ENCODE assay signal across 26 mouse cellular contexts in genomic region chr6:39372042-39372441, GRCm38 (mm10). TPM values are rescaled to one million over a fixed set of nuclear protein-coding genes. Genes with fewer than 3 reads are reported as not detected.
A peak's percentile ranks its signal among the peaks of the same experiment; 100 is the strongest.
DNase-seq lines count a peak whose midpoint lies in the region; ATAC-seq lines count a peak whose summit lies in the region.
"Had no signal": no experiment of that assay in that cellular context is flagged by ENCODE, and none has a peak within 500 bp of the region (broad histone marks: within the 10 kb centered on the region; RNA-seq: fewer than 3 reads in every experiment).

No protein-coding gene starts in this region.

- no peak overlapping the region for H3K4me2 ChIP-seq in heart, embryonic 13.5 days
- no peak overlapping the region for H3K4me2 ChIP-seq in midbrain, embryonic 11.5 days
- H3K4me2 ChIP-seq in midbrain, embryonic 13.5 days (replicated peaks), result no peak overlapping the region
- H3K4me2 ChIP-seq: forebrain, embryonic 12.5 days; forebrain, embryonic 15.5 days; hindbrain, embryonic 13.5 days; intestine, embryonic 15.5 days had no signal

- intact Hi-C loops in heart, postnatal 10 days (cut with DNase I), result no loop called here

- peaks cover 31% of the 10 kb centered on the region for H3K4me1 ChIP-seq in heart, embryonic 13.5 days
- H3K4me1 ChIP-seq in midbrain, embryonic 11.5 days (ENCODE audit: control insufficient read depth, insufficient read depth, low read length), result peaks cover 8% of the 10 kb centered on the region
- peaks cover 24% of the 10 kb centered on the region for H3K4me1 ChIP-seq in midbrain, embryonic 13.5 days (replicated peaks)
- H3K4me1 ChIP-seq in limb, embryonic 10.5 days, result peaks cover 27% of the 10 kb centered on the region

- ATAC-seq in heart, embryonic 13.5 days (ENCODE audit: extremely low read depth, insufficient number of reproducible peaks, low FRiP score, low TSS enrichment), result no peak
- ATAC-seq in midbrain, embryonic 11.5 days (ENCODE audit: low FRiP score), result no peak
- ATAC-seq in midbrain, embryonic 13.5 days, result no peak
- ATAC-seq: CD4-positive, CD25-positive, alpha-beta regulatory T cell, adult 4 months; forebrain, embryonic 15.5 days; hindbrain, embryonic 16.5 days; intestine, embryonic 15.5 days had no signal

- H3K4me3 ChIP-seq in heart, embryonic 13.5 days, result no peak overlapping the region
- no peak overlapping the region for H3K4me3 ChIP-seq in midbrain, embryonic 11.5 days (ENCODE audit: low read depth, low read length)
- H3K4me3 ChIP-seq in midbrain, embryonic 13.5 days (replicated peaks), result no peak overlapping the region
- no peak overlapping the region for H3K4me3 ChIP-seq in macrophage (ENCODE audit: inconsistent target)
- H3K4me3 ChIP-seq in limb, embryonic 10.5 days, result no peak overlapping the region
- H3K4me3 ChIP-seq: embryonic facial prominence, embryonic 10.5 days; embryonic facial prominence, embryonic 13.5 days; erythroblast, embryonic 14.5 days; forebrain, embryonic 12.5 days; forebrain, embryonic 15.5 days; heart, embryonic 15.5 days; hindbrain, embryonic 10.5 days; hindbrain, embryonic 13.5 days; intestine, embryonic 15.5 days had no signal

- H3K27me3 ChIP-seq in heart, embryonic 13.5 days (replicated peaks), result no peaks in the 10 kb centered on the region
- no peaks in the 10 kb centered on the region for H3K27me3 ChIP-seq in midbrain, embryonic 11.5 days (ENCODE audit: control insufficient read depth, insufficient read depth, low read length)
- H3K27me3 ChIP-seq in midbrain, embryonic 13.5 days, result no peaks in the 10 kb centered on the region
- H3K27me3 ChIP-seq in limb, embryonic 10.5 days (ENCODE audit: low read depth, poor library complexity, severe bottlenecking), result no peaks in the 10 kb centered on the region
- H3K27me3 ChIP-seq: embryonic facial prominence, embryonic 13.5 days; forebrain, embryonic 12.5 days; forebrain, embryonic 15.5 days; heart, embryonic 15.5 days; hindbrain, embryonic 13.5 days; intestine, embryonic 15.5 days had no signal

- H3K36me3 ChIP-seq in heart, embryonic 13.5 days, result peaks cover 19% of the 10 kb centered on the region
- no peaks in the 10 kb centered on the region for H3K36me3 ChIP-seq in midbrain, embryonic 11.5 days (ENCODE audit: control insufficient read depth, insufficient read depth, low read length)
- H3K36me3 ChIP-seq in midbrain, embryonic 13.5 days, result peaks cover 16% of the 10 kb centered on the region
- H3K36me3 ChIP-seq in macrophage (ENCODE audit: inconsistent target), result no peaks in the 10 kb centered on the region
- peaks cover 25% of the 10 kb centered on the region for H3K36me3 ChIP-seq in limb, embryonic 10.5 days

- H3K27ac ChIP-seq in heart, embryonic 13.5 days (replicated peaks), result peak overlapping the region; percentile 72
- no peak overlapping the region for H3K27ac ChIP-seq in midbrain, embryonic 11.5 days (ENCODE audit: low read depth, low read length)
- no peak overlapping the region for H3K27ac ChIP-seq in midbrain, embryonic 13.5 days
- peak overlapping the region; percentile 89 for H3K27ac ChIP-seq in macrophage
- H3K27ac ChIP-seq in limb, embryonic 10.5 days, result no peak overlapping the region
- H3K27ac ChIP-seq: embryonic facial prominence, embryonic 10.5 days; forebrain, embryonic 12.5 days; forebrain, embryonic 15.5 days; hindbrain, embryonic 13.5 days; intestine, embryonic 15.5 days had no signal

- H3K79me2 ChIP-seq in macrophage (ENCODE audit: inconsistent target), result peaks cover 81% of the 10 kb centered on the region

- no peak for DNase-seq in heart, postnatal 10 days
- peak; percentile 21 for DNase-seq in midbrain, embryonic 11.5 days (ENCODE audit: low spot score, missing footprints)
- no peak for DNase-seq in limb, embryonic 10.5 days (ENCODE audit: low spot score)
- no peak for DNase-seq in testis, postnatal 10 days (ENCODE audit: low spot score)
- DNase-seq: cerebellum, adult 11-12 months; cerebellum, adult 8-10 months; cerebellum, postnatal 10 days; cerebellum, postnatal 36 days had no signal

- H3K9ac ChIP-seq in heart, embryonic 13.5 days, result no peak overlapping the region
- H3K9ac ChIP-seq in midbrain, embryonic 11.5 days (ENCODE audit: low read length), result no peak overlapping the region
- no peak overlapping the region for H3K9ac ChIP-seq in midbrain, embryonic 13.5 days (replicated peaks)
- H3K9ac ChIP-seq: embryonic facial prominence, embryonic 13.5 days; forebrain, embryonic 12.5 days; forebrain, embryonic 15.5 days; heart, embryonic 15.5 days; intestine, embryonic 15.5 days had no signal

- H3K9me3 ChIP-seq in heart, embryonic 13.5 days, result no peaks in the 10 kb centered on the region
- no peaks in the 10 kb centered on the region for H3K9me3 ChIP-seq in midbrain, embryonic 11.5 days (ENCODE audit: control insufficient read depth, low read length)
- H3K9me3 ChIP-seq in midbrain, embryonic 13.5 days, result no peaks in the 10 kb centered on the region
- H3K9me3 ChIP-seq in limb, embryonic 10.5 days (replicated peaks), result no peaks in the 10 kb centered on the region
- H3K9me3 ChIP-seq: embryonic facial prominence, embryonic 10.5 days; embryonic facial prominence, embryonic 13.5 days; forebrain, embryonic 12.5 days; forebrain, embryonic 15.5 days; heart, embryonic 15.5 days; hindbrain, embryonic 10.5 days; hindbrain, embryonic 13.5 days; intestine, embryonic 15.5 days had no signal

RNA-seq across cellular contexts. Expression of gene Slc37a3, which starts 5.4 kb away (rescaled TPM):
- 33.0 and 34.4 TPM in 2 replicates for polyA plus RNA-seq in heart, embryonic 13.5 days (2015; fragmentation: Nextera tagmentation; extraction: Ambion mirVana)
- total RNA-seq in heart, postnatal 10 days (2021), result 10 to 100 TPM; 29.9 to 37.7 TPM
- polyA plus RNA-seq in midbrain, embryonic 11.5 days (2014; fragmentation: Nextera tagmentation; extraction: Ambion mirVana), result 43.6 and 50.7 TPM in 2 replicates
- 59.8 and 60.2 TPM in 2 replicates for polyA plus RNA-seq in midbrain, embryonic 13.5 days (2015; fragmentation: Nextera tagmentation; extraction: Ambion mirVana)
- total RNA-seq in macrophage (2018; cell fraction: chromatin; rRNA removed), result 100 to 1,000 TPM in 10 of 26 experiments, 10 to 100 TPM in 16; 32.0 to 265 (median 86.3) TPM
- 10 to 100 TPM in 25 of 26 experiments, 1 to 10 TPM in 1; 7.4 to 39.5 (median 16.4) TPM for total RNA-seq in macrophage (2018; cell fraction: cytosol; rRNA removed)
- 100 to 1,000 TPM in 7 of 26 experiments, 10 to 100 TPM in 19; 29.6 to 251 (median 52.5) TPM for total RNA-seq in macrophage (2018; cell fraction: nucleus; rRNA removed)
- 15.2 to 33.3 TPM (median 21.6 TPM) in 3 replicates for polyA plus RNA-seq in macrophage (2018)
- polyA plus RNA-seq in limb, embryonic 10.5 days (2016; fragmentation: Nextera tagmentation; extraction: Ambion mirVana), result 43.1 and 48.9 TPM in 2 replicates

RNA-seq across cellular contexts. Expression of gene Rab19, which starts 8.9 kb away (rescaled TPM):
- 0.41 and 0.84 TPM in 2 replicates for polyA plus RNA-seq in heart, embryonic 13.5 days (2015; fragmentation: Nextera tagmentation; extraction: Ambion mirVana)
- under 1 TPM; 0.22 to 0.32 TPM for total RNA-seq in heart, postnatal 10 days (2021)
- polyA plus RNA-seq in midbrain, embryonic 11.5 days (2014; fragmentation: Nextera tagmentation; extraction: Ambion mirVana), result 0.23 and 0.30 TPM in 2 replicates
- 0.23 and 0.34 TPM in 2 replicates for polyA plus RNA-seq in midbrain, embryonic 13.5 days (2015; fragmentation: Nextera tagmentation; extraction: Ambion mirVana)
- total RNA-seq in macrophage (2018; cell fraction: chromatin; rRNA removed), result 10 to 100 TPM in 3 of 26 experiments, 1 to 10 TPM in 21, under 1 TPM in 2; 0.75 to 14.6 (median 3.3) TPM
- total RNA-seq in macrophage (2018; cell fraction: cytosol; rRNA removed), result 10 to 100 TPM in 8 of 26 experiments, 1 to 10 TPM in 18; 3.4 to 13.4 (median 8.6) TPM
- total RNA-seq in macrophage (2018; cell fraction: nucleus; rRNA removed), result 10 to 100 TPM in 3 of 26 experiments, 1 to 10 TPM in 23; 1.6 to 16.4 (median 6.1) TPM
- polyA plus RNA-seq in macrophage (2018), result 3.6 to 21.5 TPM (median 8.0 TPM) in 3 replicates
- 0.28 and 0.49 TPM in 2 replicates for polyA plus RNA-seq in limb, embryonic 10.5 days (2016; fragmentation: Nextera tagmentation; extraction: Ambion mirVana)
- total RNA-seq: MEL had no signal
- polyA plus RNA-seq: adrenal gland, adult 2 months; C2C12; cortical plate, adult 2 months; erythroblast, embryonic 14.5 days had no signal

RNA-seq across cellular contexts. Expression of gene Mkrn1, which starts 48.2 kb away (rescaled TPM):
- polyA plus RNA-seq in heart, embryonic 13.5 days (2015; fragmentation: Nextera tagmentation; extraction: Ambion mirVana), result 67.2 and 83.4 TPM in 2 replicates
- 10 to 100 TPM; 52.7 to 84.4 TPM for total RNA-seq in heart, postnatal 10 days (2021)
- polyA plus RNA-seq in midbrain, embryonic 11.5 days (2014; fragmentation: Nextera tagmentation; extraction: Ambion mirVana), result 128 and 131 TPM in 2 replicates
- polyA plus RNA-seq in midbrain, embryonic 13.5 days (2015; fragmentation: Nextera tagmentation; extraction: Ambion mirVana), result 242 and 259 TPM in 2 replicates
- total RNA-seq in macrophage (2018; cell fraction: chromatin; rRNA removed), result 100 to 1,000 TPM in 2 of 26 experiments, 10 to 100 TPM in 24; 34.5 to 123 (median 75.5) TPM
- total RNA-seq in macrophage (2018; cell fraction: cytosol; rRNA removed), result 100 to 1,000 TPM in 22 of 26 experiments, 10 to 100 TPM in 4; 88.1 to 147 (median 115) TPM
- 100 to 1,000 TPM in 4 of 26 experiments, 10 to 100 TPM in 22; 41.3 to 129 (median 78.9) TPM for total RNA-seq in macrophage (2018; cell fraction: nucleus; rRNA removed)
- polyA plus RNA-seq in macrophage (2018), result 84.9 to 132 TPM (median 125 TPM) in 3 replicates
- 28.2 and 35.5 TPM in 2 replicates for polyA plus RNA-seq in limb, embryonic 10.5 days (2016; fragmentation: Nextera tagmentation; extraction: Ambion mirVana)

Comparison
In these comparisons a context has a peak if more than half of its experiments do, and no peak if none do; other contexts are left out.
1. H3K27ac ChIP-seq: peak in heart, embryonic 13.5 days (single experiment) and macrophage (single experiment); none in midbrain, embryonic 11.5 days (single experiment), midbrain, embryonic 13.5 days (single experiment) and limb, embryonic 10.5 days (single experiment).